Mouse (Mus musculus): ENCODE measurements at regions not wholly inside any gene's neighbourhood (a gene's known extent, or its start where the extent isn't known, plus 50 kb on each side); places are given as distances from the start of the nearest gene placed in this dataset.

DNA sequence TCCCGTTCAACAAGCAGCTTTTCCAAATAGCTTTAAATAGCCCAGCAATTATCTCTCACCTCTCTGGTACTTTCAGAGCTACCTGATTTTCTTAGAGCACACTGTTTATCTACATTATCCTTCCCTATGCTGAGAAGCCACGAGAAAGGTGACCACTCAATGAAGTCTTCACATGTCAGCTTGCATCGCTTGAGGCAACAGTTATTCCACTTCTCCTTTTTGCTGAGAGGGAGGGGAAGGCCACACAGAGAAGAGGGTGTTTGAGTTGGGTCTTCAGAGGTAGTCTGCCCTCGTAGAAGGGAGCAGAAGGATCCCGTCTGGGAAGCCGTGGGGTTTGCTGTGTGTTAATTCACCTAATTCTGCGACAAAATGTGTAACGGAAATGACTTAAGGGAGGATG, 106.3 kb upstream of the Arid2 start:
- no peak for TF ChIP-seq POLR2A (IDR thresholded peaks at IDR 0.05; ENCODE audit: borderline replicate concordance, extremely low read depth, low read depth, low read length)
- TF ChIP-seq CTCF (IDR thresholded peaks at IDR 0.05; ENCODE audit: insufficient read depth, low read length) = no peak

Data from lung, adult 2 months (tissue).